Mouse (Mus musculus) layer of hippocampus, adult 8-10 months (tissue): Measurements from ENCODE around the gene Riox1. TPM values are rescaled to one million over a fixed set of nuclear protein-coding genes. Genes with fewer than 3 reads are reported as not detected.
"Not testable (repeated sequence)": the region's sequence is repeated elsewhere in the genome, so short reads cannot be mapped to it uniquely, and the experiment has no call there.

Experiments
- DNase-seq, 2 experiments: peaks; one replicate each; pipeline ENCODE4 v3.0.0; 2022; ENCODE audit warnings: low spot score in 2 of 2
- total RNA-seq, 4 experiments: library from RNA; stranded (reverse); gene quantifications; 2 replicates each; pipeline ENCODE4 v1.2.4; 2022

Gene Riox1
- total RNA-seq, 4 experiments from 2014 or later, result 13.9 to 17.7 (median 15.1) TPM

DNA sequence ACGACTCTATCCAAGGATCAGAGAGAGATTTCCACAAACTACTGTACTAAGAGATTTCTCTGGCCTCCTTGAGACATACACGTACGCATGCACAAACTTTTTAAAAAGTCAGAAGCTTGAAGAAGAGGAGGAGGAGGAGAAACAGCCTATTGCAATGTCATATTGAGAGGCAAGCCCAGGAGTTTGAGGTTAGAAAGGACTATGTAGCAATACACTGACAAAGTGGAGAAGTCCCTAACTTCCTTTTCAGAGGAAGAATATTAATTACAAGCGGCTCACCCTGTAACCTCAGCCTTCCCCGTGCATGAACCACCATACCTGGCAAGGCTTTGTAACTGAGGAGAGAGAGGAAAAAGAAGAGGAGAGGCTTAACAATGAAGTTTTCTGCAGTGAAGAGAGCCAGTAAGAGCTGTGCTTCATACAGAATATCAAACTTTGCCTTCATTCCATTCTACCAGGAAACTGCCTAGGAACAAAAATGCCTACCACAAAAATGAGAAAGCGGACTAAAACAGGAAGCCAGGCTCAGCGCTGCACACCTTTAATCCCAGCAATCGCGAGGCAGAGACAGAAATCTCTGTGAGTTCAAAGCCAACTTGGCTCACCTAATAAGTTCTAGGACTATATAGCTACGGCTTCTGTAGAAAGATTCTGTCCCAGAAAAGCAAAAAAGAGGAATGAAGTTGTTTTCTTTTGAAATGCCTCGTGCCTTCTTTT, 474 bp upstream of the Riox1 start:
- no peak for DNase-seq

DNA sequence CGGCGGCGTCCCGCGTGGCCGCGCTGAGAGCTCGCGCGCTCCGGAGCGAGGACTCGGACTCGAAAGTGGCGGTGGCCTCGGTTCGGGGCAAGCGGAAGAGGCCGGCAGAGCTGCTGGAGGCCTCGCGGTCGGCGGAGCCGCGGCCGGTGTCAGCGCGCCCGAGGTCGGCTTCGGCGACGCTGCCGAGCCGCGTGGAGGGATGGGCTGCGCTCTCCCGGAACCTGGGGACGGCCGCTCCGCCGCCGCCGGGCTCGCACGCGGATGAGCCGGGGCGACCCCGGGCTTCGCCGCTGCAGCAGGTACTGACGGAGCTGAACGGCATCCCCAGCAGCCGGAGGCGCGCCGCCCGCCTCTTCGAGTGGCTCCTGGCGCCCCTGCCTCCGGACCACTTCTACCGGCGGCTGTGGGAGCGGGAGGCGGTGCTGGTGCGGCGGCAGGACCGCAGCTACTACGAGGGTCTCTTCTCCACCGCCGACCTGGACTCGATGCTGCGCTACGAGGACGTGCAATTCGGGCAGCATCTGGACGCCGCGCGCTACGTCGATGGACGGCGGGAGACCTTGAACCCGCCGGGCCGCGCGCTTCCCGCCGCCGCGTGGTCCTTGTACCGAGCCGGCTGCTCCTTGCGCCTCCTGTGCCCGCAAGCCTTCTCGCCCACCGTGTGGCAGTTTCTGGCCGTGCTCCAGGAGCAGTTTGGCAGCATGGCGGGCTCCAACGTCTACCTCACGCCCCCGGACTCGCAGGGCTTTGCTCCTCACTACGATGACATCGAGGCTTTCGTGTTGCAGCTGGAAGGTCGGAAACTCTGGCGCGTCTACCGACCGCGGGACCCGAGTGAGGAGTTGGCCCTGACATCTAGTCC, 663 bp downstream of the Riox1 start:
- DNase-seq, result peak; percentile 42 to 54

DNA sequence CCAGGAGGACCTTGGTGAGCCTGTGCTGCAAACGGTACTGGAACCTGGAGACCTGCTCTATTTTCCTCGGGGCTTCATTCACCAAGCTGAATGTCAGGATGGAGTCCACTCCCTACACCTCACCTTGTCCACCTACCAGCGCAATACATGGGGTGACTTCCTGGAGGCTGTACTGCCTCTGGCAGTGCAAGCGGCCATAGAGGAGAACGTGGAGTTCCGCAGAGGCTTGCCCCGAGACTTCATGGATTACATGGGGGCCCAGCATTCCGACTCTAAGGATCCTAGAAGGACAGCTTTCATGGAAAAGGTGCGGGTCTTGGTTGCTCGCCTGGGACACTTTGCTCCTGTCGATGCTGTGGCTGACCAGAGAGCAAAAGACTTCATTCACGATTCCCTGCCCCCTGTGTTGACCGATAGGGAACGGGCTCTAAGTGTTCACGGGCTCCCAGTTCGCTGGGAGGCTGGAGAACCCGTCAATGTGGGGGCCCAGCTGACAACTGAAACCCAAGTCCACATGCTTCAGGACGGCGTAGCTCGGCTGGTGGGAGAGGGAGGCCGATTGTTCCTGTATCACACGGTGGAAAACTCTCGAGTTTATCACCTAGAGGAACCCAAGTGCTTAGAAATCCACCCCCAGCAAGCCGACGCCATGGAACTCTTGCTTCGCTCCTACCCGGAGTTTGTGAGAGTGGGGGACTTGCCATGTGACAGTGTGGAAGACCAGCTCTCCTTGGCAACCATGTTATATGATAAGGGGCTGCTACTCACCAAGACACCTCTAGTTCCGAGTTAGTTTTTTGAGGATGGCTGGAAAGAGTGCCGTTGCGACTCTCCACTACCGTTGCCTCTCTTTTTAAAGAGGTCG, 1.5 kb downstream of the Riox1 start:
- DNase-seq, result no peak

DNA sequence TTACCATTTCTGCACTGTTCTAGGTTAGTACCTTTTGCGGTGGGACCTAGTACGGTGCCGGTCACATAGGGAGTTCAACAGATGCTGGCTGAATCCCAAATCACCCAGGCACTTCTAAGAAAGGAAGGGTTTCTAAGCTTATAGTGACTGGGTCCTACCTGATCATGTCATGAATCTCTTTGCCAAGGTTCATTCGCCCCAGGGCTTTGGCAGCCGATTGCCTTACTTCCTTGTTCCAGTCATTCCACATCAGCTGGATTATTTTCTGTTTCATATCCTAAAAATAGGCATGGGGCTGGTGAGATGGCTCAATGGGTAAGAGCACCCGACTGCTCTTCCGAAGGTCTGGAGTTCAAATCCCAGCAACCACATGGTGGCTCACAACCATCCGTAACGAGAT, 7.9 kb downstream of the Riox1 start:
- DNase-seq, result no peak

DNA sequence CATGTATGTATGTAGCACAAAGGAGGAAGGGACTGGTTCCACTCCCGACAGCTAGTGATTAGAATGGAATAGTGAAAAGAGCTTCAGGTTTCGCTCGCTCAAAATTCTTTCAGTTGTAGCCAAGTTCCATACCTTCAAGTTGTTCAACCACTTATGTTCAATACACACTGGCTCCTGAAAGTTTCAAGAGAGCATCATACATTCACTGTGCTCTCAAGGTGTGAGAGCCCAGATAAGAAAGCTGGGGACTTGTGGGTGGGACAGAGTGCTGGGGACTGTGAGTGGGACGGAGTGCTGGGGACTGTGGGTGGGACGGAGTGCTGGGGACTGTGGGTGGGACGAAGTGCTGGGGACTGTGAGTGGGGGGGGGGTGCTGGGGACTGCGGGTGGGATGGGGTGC, 14.8 kb downstream of the Riox1 start:
- no peak for DNase-seq

DNA sequence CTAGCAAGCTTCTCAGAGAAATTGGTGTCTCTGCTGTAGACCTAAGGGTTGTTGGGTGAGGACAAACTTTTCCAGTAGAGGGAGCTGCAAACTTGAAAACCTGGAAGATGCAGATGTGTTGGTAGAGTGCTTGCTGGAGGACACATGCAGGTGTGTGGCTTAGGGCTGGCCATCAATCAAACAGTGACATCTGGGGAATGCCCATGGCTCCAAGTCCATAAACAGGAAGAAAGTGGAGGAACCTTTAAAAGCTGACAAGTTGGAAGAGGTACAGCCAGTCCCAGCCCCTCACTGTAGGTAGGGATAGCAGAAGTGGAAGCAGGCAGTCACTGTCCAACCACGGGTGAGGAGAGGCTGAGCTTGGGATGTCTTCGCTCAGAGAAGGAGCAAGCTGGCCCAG, 21.7 kb downstream of the Riox1 start:
- DNase-seq, result peak in 1 of 2 experiments; percentile 38

DNA sequence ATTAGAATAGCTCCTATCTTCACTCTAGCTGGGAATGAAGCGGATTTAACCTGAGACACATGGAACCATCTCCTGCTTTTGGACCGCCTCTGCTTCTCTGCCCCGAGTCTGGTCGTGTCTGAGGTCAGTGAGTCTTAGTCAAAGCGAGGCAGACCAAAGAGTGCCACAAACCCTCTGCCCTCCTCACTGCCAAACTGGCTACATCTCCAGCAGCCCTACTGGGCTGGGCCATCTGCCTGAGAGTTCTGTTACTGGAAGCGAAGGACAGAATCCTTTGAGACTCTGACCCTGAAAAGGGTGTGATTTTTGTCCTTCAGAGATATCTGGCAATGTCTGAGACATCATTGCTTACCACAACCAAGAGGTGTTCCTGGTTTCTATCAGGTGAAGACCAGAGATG, 28.5 kb downstream of the Riox1 start:
- no peak for DNase-seq

DNA sequence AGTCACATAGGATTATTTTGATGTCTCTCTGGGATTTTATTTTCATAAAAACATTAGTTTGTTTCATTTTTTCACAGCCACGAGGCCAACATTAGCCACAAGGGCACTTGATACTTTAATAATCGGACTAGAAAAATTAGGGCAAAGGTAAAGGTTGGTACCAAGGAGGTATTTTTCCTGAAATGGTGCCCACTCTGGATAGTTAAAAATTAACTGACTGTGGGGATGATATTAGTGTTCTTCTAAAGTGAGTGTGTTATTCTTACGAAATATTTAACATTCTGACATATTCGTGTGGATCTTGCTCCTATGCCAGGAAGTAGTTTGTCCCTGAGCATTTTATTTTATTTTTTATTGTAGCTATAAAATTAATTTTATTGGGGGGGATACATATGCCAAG, 31.2 kb downstream of the Riox1 start:
- no peak for DNase-seq

DNA sequence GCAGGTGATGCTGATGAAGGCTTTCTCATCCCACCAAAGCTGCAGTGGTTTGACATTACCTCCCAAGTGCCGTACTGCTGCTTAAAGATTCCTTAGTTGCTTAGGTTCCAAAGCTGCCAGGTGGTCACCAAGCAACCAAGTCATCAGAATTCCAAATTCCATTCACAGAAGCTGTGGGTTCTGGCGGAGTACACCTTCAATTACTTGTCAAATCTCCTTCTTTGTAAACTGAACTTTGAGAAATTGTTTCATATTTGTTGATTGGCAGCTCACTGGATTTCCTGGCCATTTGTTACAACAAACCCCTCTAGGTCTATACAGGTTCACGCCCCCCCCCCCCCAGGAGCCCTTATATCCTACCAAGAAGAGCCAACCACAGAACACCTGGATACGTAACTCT, 34.3 kb downstream of the Riox1 start, which contains the start of gene Heatr4:
TSS of gene Heatr4 (minus strand) at position 101 of the 400 bp plus-strand sequence.
- DNase-seq, result no peak

DNA sequence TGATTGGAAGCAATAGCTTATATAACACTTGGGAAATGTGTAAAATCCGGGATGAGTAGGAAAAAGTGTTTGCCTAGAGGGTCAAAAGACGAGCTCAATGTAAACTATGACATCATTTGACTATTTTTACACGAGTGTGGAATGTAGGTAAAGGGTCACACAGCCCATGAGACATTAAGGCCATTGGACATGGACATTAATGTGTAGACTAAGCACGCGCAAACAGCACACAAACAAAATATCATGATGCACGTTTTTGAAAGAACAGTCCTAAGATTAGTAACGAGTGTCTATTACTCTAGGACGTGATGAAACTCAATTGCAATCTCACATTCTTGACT, 36.8 kb downstream of the Riox1 start:
- DNase-seq, result no peak

DNA sequence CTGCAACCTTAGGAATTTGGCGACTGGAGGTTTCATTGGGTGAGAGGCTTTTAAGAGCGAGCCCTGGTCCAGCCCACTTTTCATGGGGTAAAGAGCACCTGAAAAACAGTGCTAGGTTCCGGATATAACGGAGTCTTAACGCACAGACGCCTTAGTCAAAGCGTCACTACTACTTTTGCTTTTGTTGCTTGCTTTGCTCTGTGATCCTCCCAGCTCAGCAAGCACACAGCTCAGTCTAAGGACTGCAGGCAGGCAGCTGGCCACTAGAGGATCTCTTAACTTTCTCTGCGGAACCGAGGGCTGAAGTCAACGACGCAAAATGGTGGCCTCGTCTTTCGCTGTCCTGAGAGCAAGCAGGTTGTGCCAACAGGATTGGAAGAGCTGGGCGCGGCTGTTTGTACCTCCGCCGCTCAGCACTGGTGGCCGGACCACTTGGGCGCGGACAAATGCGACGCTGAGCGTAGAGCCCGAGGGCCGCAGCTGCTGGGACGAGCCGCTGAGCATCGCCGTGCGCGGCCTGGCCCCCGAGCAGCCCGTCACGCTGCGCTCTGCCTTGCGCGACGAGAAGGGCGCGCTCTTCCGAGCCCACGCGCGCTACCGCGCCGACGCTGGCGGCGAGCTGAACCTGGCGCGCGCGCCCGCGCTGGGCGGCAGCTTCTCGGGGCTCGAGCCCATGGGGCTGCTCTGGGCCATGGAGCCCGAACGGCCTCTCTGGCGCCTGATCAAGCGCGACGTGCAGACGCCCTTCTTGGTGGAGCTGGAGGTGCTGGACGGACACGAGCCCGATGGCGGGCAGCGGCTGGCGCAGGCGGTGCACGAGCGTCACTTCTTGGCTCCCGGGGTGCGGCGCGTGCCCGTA, 37.4 kb downstream of the Riox1 start, which contains the start of gene Acot2:
TSS of gene Acot2 (plus strand) at position 279 of the 859 bp plus-strand sequence.
- peak; percentile 67 to 77 for DNase-seq

DNA sequence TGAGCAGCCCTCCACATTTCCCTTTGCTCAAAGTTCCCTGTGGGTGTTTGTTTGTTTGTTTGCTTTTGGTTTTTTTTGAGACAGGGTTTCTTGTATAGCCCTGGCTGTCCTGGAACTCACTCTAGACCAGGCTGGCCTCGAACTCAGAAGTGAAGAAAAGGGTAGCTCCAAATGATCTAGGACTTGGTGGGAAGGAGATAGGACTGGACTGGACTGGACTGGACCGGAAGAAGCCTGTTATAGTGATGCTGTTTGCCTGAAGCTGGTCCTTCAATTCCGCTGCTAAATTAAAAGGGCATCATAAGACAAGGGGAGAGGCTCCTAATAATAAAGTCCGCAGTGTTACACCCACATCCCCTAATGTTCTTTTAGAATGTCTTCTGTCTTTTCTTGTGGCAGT, 38.1 kb downstream of the Riox1 start:
- DNase-seq, result no peak

DNA sequence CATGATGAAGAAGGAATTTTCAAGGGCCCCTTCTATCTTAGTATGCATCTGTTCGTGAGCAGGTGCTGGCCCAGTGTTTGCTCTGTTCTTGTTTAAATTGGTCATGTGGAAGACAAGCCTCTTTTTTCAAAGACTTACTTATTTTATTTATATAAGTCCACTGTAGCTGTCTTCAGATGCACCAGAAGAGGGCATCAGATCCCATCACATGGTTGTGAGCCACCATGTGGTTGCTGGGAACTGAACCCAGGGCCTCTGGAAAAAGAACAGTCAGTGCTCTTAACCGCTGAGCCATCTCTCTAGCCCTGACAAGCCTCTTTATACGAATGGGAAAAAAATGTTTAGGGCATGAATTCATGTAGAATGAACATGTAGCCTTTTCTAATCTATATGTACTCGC, 39.0 kb downstream of the Riox1 start:
- no peak for DNase-seq

DNA sequence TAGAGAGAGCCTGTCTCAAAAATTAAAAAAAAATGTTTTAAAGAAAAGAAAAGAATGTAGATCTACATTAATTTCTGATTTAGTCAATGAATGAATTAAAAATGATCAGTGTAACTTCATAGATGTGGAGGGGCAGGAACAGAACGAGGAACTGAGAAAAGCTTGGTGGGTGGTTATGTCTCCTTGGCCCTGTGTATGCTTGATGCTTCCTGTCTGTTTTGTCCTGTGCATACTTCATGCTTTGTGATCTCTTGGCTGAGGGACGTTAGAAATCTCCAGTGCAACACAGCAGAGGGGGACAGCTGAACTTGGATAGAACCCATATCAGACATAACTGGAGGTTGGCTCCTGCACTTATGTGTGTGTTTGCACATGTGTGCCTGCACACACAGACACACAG, 46.8 kb downstream of the Riox1 start:
- DNase-seq, result no peak

DNA sequence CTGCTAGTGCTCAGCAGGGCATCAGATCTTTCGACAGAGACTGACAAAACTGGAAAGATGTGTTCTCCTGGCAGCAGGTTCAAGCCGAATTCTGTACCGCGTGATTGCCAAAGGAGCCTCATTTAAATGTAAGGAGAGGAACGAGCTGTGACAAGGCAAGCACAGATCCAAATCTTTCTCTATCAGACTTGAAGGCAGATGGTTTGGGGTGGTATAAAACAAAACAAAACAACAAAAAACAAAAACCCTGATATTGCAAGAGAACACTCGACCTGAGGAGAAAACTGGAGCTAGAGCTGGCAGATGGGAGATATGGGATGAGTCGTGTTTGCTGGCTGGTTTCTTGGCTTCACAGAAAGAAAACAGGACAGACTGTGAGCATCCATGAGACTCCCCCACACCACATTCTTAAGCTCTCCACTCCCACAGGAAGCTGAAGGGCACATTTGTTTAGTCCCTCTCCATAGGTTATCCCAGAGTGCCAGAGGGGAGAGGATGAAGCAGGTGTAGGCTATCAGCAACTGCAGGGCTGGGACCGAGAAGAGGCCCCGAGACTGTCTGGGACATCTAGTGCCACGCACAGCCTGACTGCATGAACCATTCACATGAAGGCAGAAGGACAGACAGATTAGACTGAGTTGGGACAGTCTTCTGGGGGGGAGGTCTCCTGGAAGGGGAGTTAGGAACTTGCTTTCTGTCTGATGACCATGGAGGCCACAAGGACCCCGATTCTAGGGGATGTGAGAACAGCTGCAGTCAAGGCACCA, 48.1 kb downstream of the Riox1 start:
- peak; percentile 20 to 28 for DNase-seq

DNA sequence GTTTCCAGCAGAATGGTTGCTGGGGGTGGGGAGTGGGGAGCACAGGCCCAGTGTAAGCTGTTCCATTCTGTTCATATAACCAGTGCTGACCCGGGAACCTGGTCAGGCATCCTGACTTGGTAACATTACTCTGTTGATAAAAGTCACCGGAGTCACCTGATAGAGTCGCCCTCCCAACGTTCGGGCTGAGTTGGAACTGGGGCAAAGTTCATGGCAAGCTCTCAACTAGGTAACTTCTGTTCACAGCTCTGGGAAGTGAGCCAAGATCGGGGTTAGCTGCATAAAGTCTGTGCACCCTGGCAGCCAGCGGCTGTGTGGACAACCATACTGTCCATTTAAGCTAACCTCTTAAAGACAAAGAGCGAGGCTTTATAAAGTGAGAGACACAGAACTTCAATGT, 48.8 kb downstream of the Riox1 start:
- DNase-seq, result not testable (repeated sequence)

DNA sequence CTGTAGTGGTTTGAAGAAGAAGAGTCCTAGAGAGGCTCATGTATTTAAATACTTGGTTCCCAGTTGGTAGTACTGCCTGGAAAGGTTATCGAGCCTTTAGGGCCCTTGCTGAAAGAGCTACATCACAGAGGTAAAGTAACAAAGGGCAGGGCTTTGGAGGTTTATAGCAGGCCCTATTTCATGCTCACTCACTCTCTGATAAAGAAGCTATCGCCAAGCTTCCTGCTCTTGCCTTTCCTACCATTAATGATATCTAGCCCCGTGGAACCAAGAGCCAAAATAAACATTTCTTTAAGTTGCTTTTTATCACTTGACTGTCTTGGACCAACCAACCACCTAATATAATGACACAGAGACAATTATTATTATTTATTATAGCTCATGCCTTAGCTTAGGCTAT, 50.0 kb downstream of the Riox1 start:
- no peak for DNase-seq
